Mouse (Mus musculus): ENCODE data around the gene Nol6. TPM values are rescaled to one million over a fixed set of nuclear protein-coding genes. Genes with fewer than 3 reads are reported as not detected.

Gene Nol6
- polyA plus RNA-seq, 1 experiment from 2014 or later, result 38.1 TPM

DNA sequence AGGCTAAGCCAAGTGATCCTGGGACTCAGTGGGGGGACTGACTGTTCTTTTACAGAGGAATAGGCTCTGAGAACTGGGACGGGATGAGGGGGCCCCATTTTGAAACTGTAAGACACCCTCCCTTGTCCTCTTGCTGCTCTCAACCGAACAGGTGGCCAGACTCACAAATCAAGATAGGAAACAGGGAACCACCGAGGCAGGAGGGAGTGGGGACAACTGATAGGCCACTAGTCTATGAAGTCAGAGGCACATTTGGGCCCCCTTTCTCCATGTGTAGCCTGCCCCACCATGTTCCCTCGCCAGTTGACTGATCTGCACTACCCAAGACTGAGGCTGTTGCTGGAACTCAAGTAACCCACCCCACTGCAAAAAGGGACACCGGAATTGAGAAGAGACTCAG lies 27.5 kb downstream of the Nol6 start:
- 75% methylated on average over 5 of the region's 5 CpGs for WGBS
- Histone ChIP-seq H3K9me3 (ENCODE audit: control insufficient read depth, low read length) (no peaks in the 10 kb centered on the region), H3K36me3 (ENCODE audit: control insufficient read depth, insufficient read depth, low read length) (no peaks in the 10 kb centered on the region), H3K27me3 (ENCODE audit: control insufficient read depth, insufficient read depth, low read length) (peaks cover 20% of the 10 kb centered on the region), H3K4me1 (ENCODE audit: control insufficient read depth, insufficient read depth, low read length) (peaks cover 8% of the 10 kb centered on the region; the same call in 1 of the 2 replicates), H3K9ac (replicated peaks; ENCODE audit: low read length) (no peak overlapping the region), H3K27ac (replicated peaks; ENCODE audit: low read depth, low read length) (no peak overlapping the region), H3K4me2 (ENCODE audit: low read length) (no peak overlapping the region), H3K4me3 (replicated peaks; ENCODE audit: low read depth, low read length) (no peak overlapping the region)
- no peak for ATAC-seq (ENCODE audit: low FRiP score, low TSS enrichment)
- no peak for DNase-seq

DNA sequence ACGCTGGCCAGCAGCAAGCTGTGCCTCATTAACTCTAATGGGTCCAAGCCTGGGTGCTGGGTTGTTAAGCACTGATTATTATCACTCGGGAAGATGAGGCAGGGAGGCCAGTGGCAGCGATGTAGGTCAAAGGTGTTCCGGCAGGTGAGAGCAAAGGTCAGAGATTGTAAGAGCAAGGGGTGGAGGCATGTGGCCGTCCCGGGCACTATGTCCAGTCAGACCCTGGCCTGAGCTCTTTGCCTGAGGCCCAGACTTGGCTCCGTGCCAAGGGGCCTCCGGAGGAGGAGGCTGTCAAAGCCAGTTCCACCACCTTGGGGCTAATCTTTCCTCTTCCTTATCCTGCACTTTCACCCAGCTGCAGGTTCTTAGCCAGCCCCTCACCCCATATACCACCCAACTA lies 28.1 kb downstream of the Nol6 start:
- H3K4me1 ChIP-seq (ENCODE audit: control insufficient read depth, insufficient read depth, low read length), result peaks cover 8% of the 10 kb centered on the region; the same call in 1 of the 2 replicates
- WGBS, result 61% methylated on average over 8 of the region's 8 CpGs
- peaks cover 20% of the 10 kb centered on the region for H3K27me3 ChIP-seq (ENCODE audit: control insufficient read depth, insufficient read depth, low read length)
- H3K9ac ChIP-seq (replicated peaks; ENCODE audit: low read length), result no peak overlapping the region
- H3K4me2 ChIP-seq (ENCODE audit: low read length), result no peak overlapping the region
- DNase-seq (peak; percentile 18), ATAC-seq (ENCODE audit: low FRiP score, low TSS enrichment) (no peak)
- no peak overlapping the region for H3K27ac ChIP-seq (replicated peaks; ENCODE audit: low read depth, low read length)
- no peaks in the 10 kb centered on the region for H3K36me3 ChIP-seq (ENCODE audit: control insufficient read depth, insufficient read depth, low read length)
- no peaks in the 10 kb centered on the region for H3K9me3 ChIP-seq (ENCODE audit: control insufficient read depth, low read length)
- no peak overlapping the region for H3K4me3 ChIP-seq (replicated peaks; ENCODE audit: low read depth, low read length)

DNA sequence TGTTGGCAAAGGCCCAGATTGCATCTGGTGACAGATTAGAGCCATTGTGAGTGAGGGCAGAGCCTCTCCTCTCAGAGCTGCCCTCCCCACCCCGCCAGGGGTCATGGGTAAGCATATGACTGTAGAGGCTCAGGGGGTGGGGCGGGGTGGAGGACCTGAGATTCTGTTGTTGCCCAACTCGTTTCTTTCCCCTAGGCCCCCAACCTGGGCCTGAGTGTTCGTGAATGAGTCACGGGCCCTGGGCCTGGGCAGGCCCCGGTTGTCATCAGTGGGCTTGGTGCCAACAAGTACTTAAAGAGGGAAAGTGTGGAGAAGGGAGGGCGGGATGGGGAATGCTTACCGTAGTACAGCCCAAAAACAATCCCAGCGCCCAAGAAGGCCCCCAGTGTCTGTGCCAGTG lies 29.9 kb downstream of the Nol6 start:
- H3K4me3 ChIP-seq (replicated peaks; ENCODE audit: low read depth, low read length), result no peak overlapping the region
- H3K9me3 ChIP-seq (ENCODE audit: control insufficient read depth, low read length), result no peaks in the 10 kb centered on the region
- peaks cover 17% of the 10 kb centered on the region for H3K27me3 ChIP-seq (ENCODE audit: control insufficient read depth, insufficient read depth, low read length)
- 69% methylated on average over 9 of the region's 9 CpGs for WGBS
- H3K27ac ChIP-seq (replicated peaks; ENCODE audit: low read depth, low read length), result no peak overlapping the region
- peaks cover 8% of the 10 kb centered on the region; the same call in 1 of the 2 replicates for H3K4me1 ChIP-seq (ENCODE audit: control insufficient read depth, insufficient read depth, low read length)
- ATAC-seq (ENCODE audit: low FRiP score, low TSS enrichment), result no peak
- peak; percentile 19 for DNase-seq
- H3K9ac ChIP-seq (replicated peaks; ENCODE audit: low read length), result no peak overlapping the region
- H3K36me3 ChIP-seq (ENCODE audit: control insufficient read depth, insufficient read depth, low read length), result no peaks in the 10 kb centered on the region
- no peak overlapping the region for H3K4me2 ChIP-seq (ENCODE audit: low read length)

DNA sequence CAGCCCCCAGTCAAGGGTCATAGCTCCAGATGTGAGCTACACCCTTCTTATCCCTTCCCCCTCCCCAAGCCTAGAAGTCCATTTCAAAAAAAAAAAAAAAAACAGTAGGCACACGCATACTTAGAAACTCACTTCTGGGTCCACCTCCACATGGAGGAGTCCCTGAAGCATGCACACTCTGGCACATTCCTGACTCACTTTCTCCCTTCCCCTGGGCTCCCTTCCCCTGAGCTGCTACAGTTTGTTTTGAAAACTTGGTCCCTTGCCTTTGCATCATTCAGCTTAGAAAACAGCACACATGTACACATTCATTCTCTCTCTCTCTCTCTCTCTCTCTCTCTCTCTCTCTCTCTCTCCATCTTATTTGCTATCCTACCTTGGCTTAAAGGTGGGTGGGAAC lies 31.3 kb downstream of the Nol6 start:
- no peaks in the 10 kb centered on the region for H3K9me3 ChIP-seq (ENCODE audit: control insufficient read depth, low read length)
- H3K4me3 ChIP-seq (replicated peaks; ENCODE audit: low read depth, low read length), result no peak overlapping the region
- H3K4me1 ChIP-seq (ENCODE audit: control insufficient read depth, insufficient read depth, low read length), result no peaks in the 10 kb centered on the region
- DNase-seq (no peak), ATAC-seq (ENCODE audit: low FRiP score, low TSS enrichment) (no peak)
- no peak overlapping the region for H3K4me2 ChIP-seq (ENCODE audit: low read length)
- no peaks in the 10 kb centered on the region for H3K36me3 ChIP-seq (ENCODE audit: control insufficient read depth, insufficient read depth, low read length)
- H3K27me3 ChIP-seq (ENCODE audit: control insufficient read depth, insufficient read depth, low read length), result peaks cover 17% of the 10 kb centered on the region
- 89% methylated on average over 1 of the region's 1 CpGs for WGBS
- no peak overlapping the region for H3K27ac ChIP-seq (replicated peaks; ENCODE audit: low read depth, low read length)
- no peak overlapping the region for H3K9ac ChIP-seq (replicated peaks; ENCODE audit: low read length)

DNA sequence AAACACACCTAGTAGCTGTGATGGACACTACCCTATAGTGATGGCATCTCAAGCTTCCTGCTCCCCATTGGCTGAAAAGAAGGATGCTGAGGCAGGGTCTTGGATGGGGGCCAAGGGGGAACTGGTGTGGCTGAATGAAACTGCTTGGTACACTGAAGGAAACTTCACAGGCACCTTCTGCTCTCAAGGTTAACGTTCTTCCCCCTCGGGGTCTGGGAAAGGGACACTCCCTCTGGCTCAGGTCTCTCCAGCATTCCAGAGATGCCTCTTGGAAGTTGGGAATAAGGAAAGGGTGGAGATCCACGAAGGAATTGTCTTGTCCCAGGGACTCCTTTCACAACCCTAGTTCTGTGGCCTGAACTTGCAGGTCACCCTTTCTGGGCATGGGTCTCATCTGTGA lies 32.9 kb downstream of the Nol6 start:
- H3K27me3 ChIP-seq (ENCODE audit: control insufficient read depth, insufficient read depth, low read length), result peaks cover 5% of the 10 kb centered on the region; the same call in 1 of the 2 replicates
- H3K27ac ChIP-seq (replicated peaks; ENCODE audit: low read depth, low read length), result no peak overlapping the region
- no peaks in the 10 kb centered on the region for H3K9me3 ChIP-seq (ENCODE audit: control insufficient read depth, low read length)
- H3K4me1 ChIP-seq (ENCODE audit: control insufficient read depth, insufficient read depth, low read length), result no peaks in the 10 kb centered on the region
- 66% methylated on average over 3 of the region's 3 CpGs for WGBS
- no peak for ATAC-seq (ENCODE audit: low FRiP score, low TSS enrichment)
- no peak overlapping the region for H3K4me3 ChIP-seq (replicated peaks; ENCODE audit: low read depth, low read length)
- no peak overlapping the region for H3K9ac ChIP-seq (replicated peaks; ENCODE audit: low read length)
- DNase-seq, result no peak
- H3K36me3 ChIP-seq (ENCODE audit: control insufficient read depth, insufficient read depth, low read length), result no peaks in the 10 kb centered on the region
- H3K4me2 ChIP-seq (ENCODE audit: low read length), result no peak overlapping the region

DNA sequence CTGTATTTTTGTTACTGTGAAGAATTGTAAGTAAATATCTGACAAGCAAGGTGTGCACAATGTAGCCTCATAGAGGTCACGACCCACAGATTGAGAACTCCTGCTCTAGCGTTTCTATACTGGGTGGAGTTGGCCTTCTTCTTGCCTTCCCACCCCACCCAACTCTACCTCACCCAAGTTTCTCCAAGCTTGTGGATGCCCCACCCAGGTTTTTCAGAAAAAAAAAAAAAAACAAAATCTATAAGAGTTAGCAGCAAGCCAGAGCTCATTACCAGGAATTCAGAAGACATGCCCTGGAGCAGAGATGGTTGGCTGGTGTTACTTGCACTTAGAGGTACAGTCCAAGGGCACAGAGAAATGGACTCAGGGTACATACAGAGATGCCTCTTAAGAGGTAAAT lies 34.5 kb downstream of the Nol6 start:
- H3K36me3 ChIP-seq (ENCODE audit: control insufficient read depth, insufficient read depth, low read length), result no peaks in the 10 kb centered on the region
- no peaks in the 10 kb centered on the region for H3K9me3 ChIP-seq (ENCODE audit: control insufficient read depth, low read length)
- no peak overlapping the region for H3K4me2 ChIP-seq (ENCODE audit: low read length)
- no peaks in the 10 kb centered on the region for H3K27me3 ChIP-seq (ENCODE audit: control insufficient read depth, insufficient read depth, low read length)
- no peak overlapping the region for H3K4me3 ChIP-seq (replicated peaks; ENCODE audit: low read depth, low read length)
- DNase-seq (no peak), ATAC-seq (ENCODE audit: low FRiP score, low TSS enrichment) (no peak)
- 87% methylated on average over 2 of the region's 2 CpGs for WGBS
- no peaks in the 10 kb centered on the region for H3K4me1 ChIP-seq (ENCODE audit: control insufficient read depth, insufficient read depth, low read length)
- no peak overlapping the region for H3K27ac ChIP-seq (replicated peaks; ENCODE audit: low read depth, low read length)
- no peak overlapping the region for H3K9ac ChIP-seq (replicated peaks; ENCODE audit: low read length)

DNA sequence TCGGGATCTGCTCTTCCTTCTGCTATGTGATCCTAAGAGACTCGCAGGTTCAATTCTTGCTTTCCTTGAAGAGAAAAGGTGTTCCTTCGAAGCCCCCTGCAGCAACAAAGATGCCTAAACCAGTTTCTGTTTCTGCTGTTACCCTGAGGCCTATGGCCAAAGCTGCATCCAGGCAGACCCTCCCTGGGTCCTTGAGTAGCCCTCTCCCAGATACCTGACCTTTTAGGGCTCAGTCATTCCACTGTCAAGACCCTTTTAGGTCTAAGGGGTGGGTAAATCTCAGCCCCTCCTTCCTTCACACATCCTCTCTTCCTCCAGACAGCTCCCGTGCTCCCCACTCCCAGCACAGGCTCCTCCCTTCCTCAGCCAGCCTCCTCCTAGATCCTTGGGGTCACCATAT lies 35.1 kb downstream of the Nol6 start:
- Histone ChIP-seq H3K27me3 (ENCODE audit: control insufficient read depth, insufficient read depth, low read length) (no peaks in the 10 kb centered on the region), H3K4me3 (replicated peaks; ENCODE audit: low read depth, low read length) (no peak overlapping the region), H3K36me3 (ENCODE audit: control insufficient read depth, insufficient read depth, low read length) (no peaks in the 10 kb centered on the region), H3K9me3 (ENCODE audit: control insufficient read depth, low read length) (no peaks in the 10 kb centered on the region), H3K27ac (replicated peaks; ENCODE audit: low read depth, low read length) (no peak overlapping the region), H3K4me1 (ENCODE audit: control insufficient read depth, insufficient read depth, low read length) (no peaks in the 10 kb centered on the region), H3K4me2 (ENCODE audit: low read length) (no peak overlapping the region), H3K9ac (replicated peaks; ENCODE audit: low read length) (no peak overlapping the region)
- 82% methylated on average over 4 of the region's 4 CpGs for WGBS
- DNase-seq, result no peak
- no peak for ATAC-seq (ENCODE audit: low FRiP score, low TSS enrichment)

DNA sequence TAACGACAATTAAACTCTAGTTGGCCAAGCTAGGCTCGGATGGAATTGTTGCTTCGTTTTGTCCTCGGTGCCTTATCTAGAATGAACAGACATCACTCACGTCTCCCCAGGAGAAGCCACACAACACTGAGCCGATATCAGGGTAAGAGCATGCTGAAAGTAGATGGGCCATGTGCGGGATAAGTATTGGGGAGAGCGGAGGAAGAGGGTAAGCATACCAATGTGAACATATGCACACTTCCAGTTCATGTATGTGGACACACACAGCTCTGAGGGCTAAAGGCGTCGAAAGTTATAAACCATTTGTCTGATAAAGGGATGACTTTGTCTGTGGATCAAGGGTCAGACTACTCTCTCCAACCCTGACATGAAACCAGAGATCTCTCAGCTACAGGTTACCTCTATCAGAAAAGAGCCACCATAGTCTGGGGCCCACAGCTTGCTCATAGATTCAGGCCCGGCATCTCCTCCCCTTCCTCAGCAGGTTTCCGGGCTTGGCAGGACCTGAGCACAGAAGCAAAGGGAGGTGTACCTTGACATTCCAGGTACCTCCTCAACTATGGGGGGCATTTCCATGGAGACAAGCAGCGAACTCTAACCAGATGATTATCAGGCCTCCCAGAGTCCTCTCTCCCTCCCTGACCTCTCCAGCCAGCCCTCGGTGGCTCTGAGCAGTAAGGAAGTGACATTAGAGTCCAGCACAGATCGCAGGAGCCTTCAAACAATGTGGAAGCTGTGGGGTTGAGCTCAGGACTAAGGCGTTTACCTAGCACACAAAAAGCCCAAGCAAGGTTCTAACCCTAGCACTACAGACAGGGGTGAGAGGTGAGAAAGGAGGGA lies 36.6 kb downstream of the Nol6 start:
- no peak for ATAC-seq (ENCODE audit: low FRiP score, low TSS enrichment)
- Histone ChIP-seq H3K4me1 (ENCODE audit: control insufficient read depth, insufficient read depth, low read length) (no peaks in the 10 kb centered on the region), H3K9ac (replicated peaks; ENCODE audit: low read length) (no peak overlapping the region), H3K27ac (replicated peaks; ENCODE audit: low read depth, low read length) (no peak overlapping the region), H3K4me2 (ENCODE audit: low read length) (no peak overlapping the region), H3K36me3 (ENCODE audit: control insufficient read depth, insufficient read depth, low read length) (no peaks in the 10 kb centered on the region), H3K4me3 (replicated peaks; ENCODE audit: low read depth, low read length) (no peak overlapping the region), H3K9me3 (ENCODE audit: control insufficient read depth, low read length) (no peaks in the 10 kb centered on the region), H3K27me3 (ENCODE audit: control insufficient read depth, insufficient read depth, low read length) (no peaks in the 10 kb centered on the region)
- 88% methylated on average over 16 of the region's 16 CpGs for WGBS
- DNase-seq, result no peak

DNA sequence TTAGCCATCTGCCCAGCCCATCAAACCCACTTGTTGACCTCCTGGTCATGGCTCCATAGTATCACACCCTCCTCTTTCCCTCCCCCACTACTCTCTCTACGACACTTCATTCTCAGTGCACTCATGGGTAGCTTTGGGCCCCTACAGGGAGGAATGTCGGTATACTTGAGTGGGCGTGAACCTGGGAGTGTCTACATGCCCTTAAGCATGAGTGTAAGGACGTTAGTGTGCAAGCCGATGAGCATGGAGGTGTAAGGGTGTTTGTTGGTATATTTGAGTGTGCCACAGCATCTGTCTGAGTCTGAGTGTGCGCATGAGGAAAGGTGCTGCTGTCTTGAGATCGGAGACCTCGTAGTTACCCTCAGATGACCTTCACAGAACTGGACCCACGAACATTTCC lies 37.3 kb downstream of the Nol6 start:
- no peak overlapping the region for H3K27ac ChIP-seq (replicated peaks; ENCODE audit: low read depth, low read length)
- no peaks in the 10 kb centered on the region for H3K9me3 ChIP-seq (ENCODE audit: control insufficient read depth, low read length)
- 81% methylated on average over 9 of the region's 9 CpGs for WGBS
- ATAC-seq (ENCODE audit: low FRiP score, low TSS enrichment), result no peak
- no peaks in the 10 kb centered on the region for H3K36me3 ChIP-seq (ENCODE audit: control insufficient read depth, insufficient read depth, low read length)
- H3K27me3 ChIP-seq (ENCODE audit: control insufficient read depth, insufficient read depth, low read length), result no peaks in the 10 kb centered on the region
- H3K9ac ChIP-seq (replicated peaks; ENCODE audit: low read length), result no peak overlapping the region
- no peak overlapping the region for H3K4me3 ChIP-seq (replicated peaks; ENCODE audit: low read depth, low read length)
- no peaks in the 10 kb centered on the region for H3K4me1 ChIP-seq (ENCODE audit: control insufficient read depth, insufficient read depth, low read length)
- no peak overlapping the region for H3K4me2 ChIP-seq (ENCODE audit: low read length)
- DNase-seq, result no peak
